Mouse (Mus musculus): Measurements from ENCODE around the gene Myo1f.

Gene Myo1f

GRCm38 (mm10) chr17:33628621-33629486, 73.3 kb downstream of the Myo1f start, which contains the start of gene Zfp414:
Gene Zfp414, plus strand, starts transcription at chr17:33629090.
- Histone ChIP-seq H3K9me3 (ENCODE audit: low read length) (peaks cover 35% of the 10 kb centered on the region), H3K4me1 (replicated peaks; ENCODE audit: low read depth, low read length) (peaks cover 29% of the 10 kb centered on the region), H3K27me3 (ENCODE audit: insufficient read depth, low read length) (no peaks in the 10 kb centered on the region), H3K4me3 (replicated peaks; ENCODE audit: low read length) (peak within 1 kb of the TSS; percentile 85), H3K36me3 (ENCODE audit: insufficient read depth, low read length) (peaks cover 38% of the 10 kb centered on the region)
- TF ChIP-seq POU5F1 (IDR thresholded peaks at IDR 0.05; ENCODE audit: borderline replicate concordance, low read length) = no peak
- TF ChIP-seq NANOG (IDR thresholded peaks at IDR 0.05; ENCODE audit: borderline replicate concordance, low read length) = no peak
- TF ChIP-seq CTCF (conservative IDR thresholded peaks at IDR 0.05; ENCODE audit: low read length) = no peak

- Histone ChIP-seq H3K36me3 (ENCODE audit: insufficient read depth, low read length) (peaks cover 43% of the 10 kb centered on the region), H3K9me3 (ENCODE audit: low read length) (peaks cover 35% of the 10 kb centered on the region), H3K4me1 (replicated peaks; ENCODE audit: low read depth, low read length) (peaks cover 29% of the 10 kb centered on the region), H3K4me3 (replicated peaks; ENCODE audit: low read length) (peak overlapping the region; percentile 85), H3K27me3 (ENCODE audit: insufficient read depth, low read length) (no peaks in the 10 kb centered on the region)
- TF ChIP-seq POU5F1 (IDR thresholded peaks at IDR 0.05; ENCODE audit: borderline replicate concordance, low read length) = peak; percentile 64; the same call in 1 of the 2 replicates
- TF ChIP-seq CTCF (conservative IDR thresholded peaks at IDR 0.05; ENCODE audit: low read length) = no peak
Observed at GRCm38 (mm10) chr17:33629487-33630125, 74.1 kb downstream of the Myo1f start.

GRCm38 (mm10) chr17:33630171-33630895, 74.8 kb downstream of the Myo1f start:
- H3K9me3 ChIP-seq (ENCODE audit: low read length) = peaks cover 33% of the 10 kb centered on the region
- peaks cover 32% of the 10 kb centered on the region for H3K4me1 ChIP-seq (replicated peaks; ENCODE audit: low read depth, low read length)

DNA sequence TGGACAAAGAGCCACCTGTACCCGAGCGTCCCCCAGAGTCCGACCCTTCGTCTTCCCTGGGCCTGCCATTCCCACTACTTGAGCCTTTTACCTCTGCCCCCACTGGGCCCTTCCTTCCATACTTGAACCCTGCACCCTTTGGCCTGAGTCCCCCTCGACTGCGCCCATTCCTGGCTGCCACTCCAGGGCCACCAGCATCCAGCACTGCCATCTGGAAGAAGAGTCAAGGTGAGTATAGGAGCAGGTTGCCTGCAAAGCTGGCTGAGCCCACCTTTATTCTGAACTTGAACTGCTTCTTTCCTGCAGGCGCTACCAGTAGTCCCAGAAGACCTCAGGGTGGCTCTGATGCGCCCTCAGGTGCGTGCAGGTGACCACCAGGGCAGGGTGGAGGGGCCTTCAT, 75.7 kb downstream of the Myo1f start:
- no peaks in the 10 kb centered on the region for H3K27me3 ChIP-seq (ENCODE audit: insufficient read depth, low read length)
- no peak overlapping the region for H3K4me3 ChIP-seq (replicated peaks; ENCODE audit: low read length)
- H3K9me3 ChIP-seq (ENCODE audit: low read length) = peaks cover 25% of the 10 kb centered on the region
- peaks cover 54% of the 10 kb centered on the region for H3K36me3 ChIP-seq (ENCODE audit: insufficient read depth, low read length)
- peaks cover 37% of the 10 kb centered on the region for H3K4me1 ChIP-seq (replicated peaks; ENCODE audit: low read depth, low read length)
- TF ChIP-seq NANOG (IDR thresholded peaks at IDR 0.05; ENCODE audit: borderline replicate concordance, low read length) (no peak), CTCF (conservative IDR thresholded peaks at IDR 0.05; ENCODE audit: low read length) (no peak), POU5F1 (IDR thresholded peaks at IDR 0.05; ENCODE audit: borderline replicate concordance, low read length) (no peak)

More at GRCm38 (mm10) chr17:33630171-33630895, 74.8 kb downstream of the Myo1f start:
- TF ChIP-seq POU5F1 (IDR thresholded peaks at IDR 0.05; ENCODE audit: borderline replicate concordance, low read length) (no peak), NANOG (IDR thresholded peaks at IDR 0.05; ENCODE audit: borderline replicate concordance, low read length) (no peak), CTCF (conservative IDR thresholded peaks at IDR 0.05; ENCODE audit: low read length) (no peak)
- Histone ChIP-seq H3K27me3 (ENCODE audit: insufficient read depth, low read length) (no peaks in the 10 kb centered on the region), H3K36me3 (ENCODE audit: insufficient read depth, low read length) (peaks cover 45% of the 10 kb centered on the region), H3K4me3 (replicated peaks; ENCODE audit: low read length) (no peak overlapping the region)

DNA sequence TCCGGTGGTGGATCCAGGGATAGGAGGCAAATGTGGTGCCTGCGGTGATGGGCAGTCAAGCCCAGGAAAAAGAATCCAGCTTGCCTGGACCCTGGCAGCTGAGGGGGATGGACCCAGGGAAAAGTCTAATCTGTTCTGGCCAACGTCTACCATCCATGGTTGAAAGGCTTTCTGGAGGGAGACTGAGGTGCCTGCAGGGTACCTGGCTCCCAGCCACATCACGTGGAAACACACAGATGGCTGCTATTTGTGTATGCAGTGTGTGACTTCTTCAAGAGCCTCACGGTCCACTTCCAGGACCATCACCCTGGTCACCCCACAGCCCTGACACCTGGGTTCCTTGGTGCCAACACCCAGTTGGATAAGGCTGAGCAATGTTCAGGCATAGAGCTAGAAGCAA, 76.3 kb downstream of the Myo1f start:
- H3K36me3 ChIP-seq (ENCODE audit: insufficient read depth, low read length) = peaks cover 57% of the 10 kb centered on the region
- H3K4me3 ChIP-seq (replicated peaks; ENCODE audit: low read length) = no peak overlapping the region
- TF ChIP-seq NANOG (IDR thresholded peaks at IDR 0.05; ENCODE audit: borderline replicate concordance, low read length) (no peak), POU5F1 (IDR thresholded peaks at IDR 0.05; ENCODE audit: borderline replicate concordance, low read length) (no peak), CTCF (conservative IDR thresholded peaks at IDR 0.05; ENCODE audit: low read length) (no peak)
- peaks cover 37% of the 10 kb centered on the region for H3K4me1 ChIP-seq (replicated peaks; ENCODE audit: low read depth, low read length)
- H3K9me3 ChIP-seq (ENCODE audit: low read length) = peaks cover 20% of the 10 kb centered on the region
- no peaks in the 10 kb centered on the region for H3K27me3 ChIP-seq (ENCODE audit: insufficient read depth, low read length)

GRCm38 (mm10) chr17:33637038-33637437, 81.5 kb downstream of the Myo1f start:
- no peak for TF ChIP-seq NANOG (IDR thresholded peaks at IDR 0.05; ENCODE audit: borderline replicate concordance, low read length)
- no peak for TF ChIP-seq CTCF (conservative IDR thresholded peaks at IDR 0.05; ENCODE audit: low read length)
- no peak for TF ChIP-seq POU5F1 (IDR thresholded peaks at IDR 0.05; ENCODE audit: borderline replicate concordance, low read length)
- Histone ChIP-seq H3K4me3 (replicated peaks; ENCODE audit: low read length) (no peak overlapping the region), H3K36me3 (ENCODE audit: insufficient read depth, low read length) (peaks cover 57% of the 10 kb centered on the region), H3K9me3 (ENCODE audit: low read length) (no peaks in the 10 kb centered on the region), H3K27me3 (ENCODE audit: insufficient read depth, low read length) (no peaks in the 10 kb centered on the region), H3K4me1 (replicated peaks; ENCODE audit: low read depth, low read length) (peaks cover 40% of the 10 kb centered on the region)

GRCm38 (mm10) chr17:33637516-33638276, 82.2 kb downstream of the Myo1f start, which contains the start of gene Pram1:
Gene Pram1, plus strand, starts transcription at chr17:33638056.
- H3K36me3 ChIP-seq (ENCODE audit: insufficient read depth, low read length) = peaks cover 58% of the 10 kb centered on the region
- TF ChIP-seq CTCF (conservative IDR thresholded peaks at IDR 0.05; ENCODE audit: low read length) = no peak
- no peaks in the 10 kb centered on the region for H3K9me3 ChIP-seq (ENCODE audit: low read length)
- no peaks in the 10 kb centered on the region for H3K27me3 ChIP-seq (ENCODE audit: insufficient read depth, low read length)
- H3K4me3 ChIP-seq (replicated peaks; ENCODE audit: low read length) = no peak within 1 kb of the TSS
- peaks cover 44% of the 10 kb centered on the region for H3K4me1 ChIP-seq (replicated peaks; ENCODE audit: low read depth, low read length)

All from E14TG2a.4 (cell line).